Mouse (Mus musculus) cerebellum, adult 2 months (tissue): ENCODE measurements around the gene Gm14226.

Experiments
- CTCF ChIP-seq: fragments of 200-500 bp; IDR thresholded peaks from 2 replicates; pipeline ENCODE4 v1.5.1; 2011; ENCODE audit warnings: low read depth, mild to moderate bottlenecking, control low read depth, low read length, moderate library complexity, borderline replicate concordance; ENCODE audit not compliant: insufficient read depth
- POLR2A ChIP-seq: fragments of 200-500 bp; IDR thresholded peaks from 2 replicates; pipeline ENCODE4 v1.6.1; 2011; ENCODE audit warnings: low read length, control low read depth, borderline replicate concordance; ENCODE audit not compliant: insufficient read depth

- TF ChIP-seq CTCF (no peak), POLR2A (no peak)
These were observed 31.5 kb upstream of the Gm14226 start for GRCm38 (mm10) chr2:154986609-154987008.
